Mouse (Mus musculus) myocyte (in vitro differentiated cells): ENCODE results near the gene Fam173a. TPM values are rescaled to one million over a fixed set of nuclear protein-coding genes. Genes with fewer than 3 reads are reported as not detected.
A peak's percentile ranks its signal among the peaks of the same experiment; 100 is the strongest.

Source experiments
- H3K27me3 ChIP-seq: one replicate; pipeline ENCODE4 v1.6.1; 2011; ENCODE audit not compliant: control insufficient read depth, insufficient read depth, insufficient read length
- H3K36me3 ChIP-seq: one replicate; pipeline ENCODE4 v1.6.1; 2011; ENCODE audit not compliant: control insufficient read depth, insufficient read depth
- H3K4me2 ChIP-seq: one replicate; pipeline ENCODE4 v1.6.1; 2011; ENCODE audit warnings: low read depth, control low read depth
- H3K4me3 ChIP-seq: one replicate; pipeline ENCODE4 v1.5.1; 2011; ENCODE audit warnings: mild to moderate bottlenecking, control low read depth, moderate library complexity
- H3K79me2 ChIP-seq: one replicate; pipeline ENCODE4 v1.6.1; 2011; ENCODE audit not compliant: control insufficient read depth, insufficient read depth
- H3ac ChIP-seq: one replicate; pipeline ENCODE4 v1.6.1; 2011; ENCODE audit not compliant: control insufficient read depth, insufficient read length
- CEBPB ChIP-seq: IDR thresholded peaks from 2 replicates; pipeline ENCODE4 v1.6.1; 2011; ENCODE audit warnings: mild to moderate bottlenecking, moderate library complexity; ENCODE audit not compliant: poor library complexity, insufficient read depth, severe bottlenecking
- E2F4 ChIP-seq: IDR thresholded peaks from one replicate; pipeline ENCODE4 v1.6.1; 2011; ENCODE audit warnings: mild to moderate bottlenecking, control low read depth, moderate library complexity; ENCODE audit not compliant: insufficient read depth
- MAX ChIP-seq: IDR thresholded peaks from one replicate; pipeline ENCODE4 v1.6.1; 2011; ENCODE audit warnings: low read depth, mild to moderate bottlenecking, control low read depth
- MYOD1 ChIP-seq, 3 experiments: IDR thresholded peaks; one replicate each; pipeline ENCODE4 v1.6.1; 2011; ENCODE audit warnings: control low read depth in 2 of 3, low read depth in 2 of 3, mild to moderate bottlenecking in 2 of 3, moderate library complexity in 1 of 3; ENCODE audit not compliant: insufficient read length in 2 of 3, control insufficient read depth in 1 of 3
- MYOG ChIP-seq, 3 experiments: IDR thresholded peaks; one replicate each; pipeline ENCODE4 v1.6.1; 2011; ENCODE audit warnings: control low read depth in 2 of 3, low read depth in 2 of 3, mild to moderate bottlenecking in 2 of 3; ENCODE audit not compliant: insufficient read length in 2 of 3, control insufficient read depth in 1 of 3, insufficient read depth in 1 of 3
- POLR2A ChIP-seq: IDR thresholded peaks from one replicate; pipeline ENCODE4 v1.6.1; 2011; ENCODE audit warnings: low read depth, mild to moderate bottlenecking, control low read depth, moderate library complexity; ENCODE audit not compliant: insufficient read length
- POLR2AphosphoS2 ChIP-seq: IDR thresholded peaks from one replicate; pipeline ENCODE4 v1.6.1; 2011; ENCODE audit warnings: low read depth, control low read depth; ENCODE audit not compliant: insufficient read length
- REST ChIP-seq: IDR thresholded peaks from one replicate; pipeline ENCODE4 v1.6.1; 2011; ENCODE audit warnings: mild to moderate bottlenecking, control low read depth, moderate library complexity; ENCODE audit not compliant: insufficient read depth, insufficient read length
- SRF ChIP-seq: IDR thresholded peaks from one replicate; pipeline ENCODE4 v1.6.1; 2011; ENCODE audit warnings: low read depth; ENCODE audit not compliant: control insufficient read depth, insufficient read length
- TCF12 ChIP-seq: IDR thresholded peaks from one replicate; pipeline ENCODE4 v1.6.1; 2011; ENCODE audit warnings: mild to moderate bottlenecking, control low read depth; ENCODE audit not compliant: poor library complexity, insufficient read depth, severe bottlenecking
- TCF3 ChIP-seq: IDR thresholded peaks from one replicate; pipeline ENCODE4 v1.6.1; 2011; ENCODE audit warnings: low read depth, control low read depth; ENCODE audit not compliant: insufficient read length
- USF1 ChIP-seq: IDR thresholded peaks from one replicate; pipeline ENCODE4 v1.6.1; 2011; ENCODE audit warnings: low read depth, mild to moderate bottlenecking, control low read depth, moderate library complexity
- polyA plus RNA-seq: library from polyadenylated mRNA; unstranded; fragments of >200 nt; fragmentation: generic; extraction: Trizol; gene quantifications from one replicate; pipeline ENCODE4 v1.2.1, GENCODE M21; 2012; ENCODE audit warnings: missing spikeins

The Fam173a gene
- polyA plus RNA-seq, 1 experiment, result 61.0 TPM

- no peaks in the 10 kb centered on the region for H3K79me2 ChIP-seq
- no peaks in the 10 kb centered on the region for H3K27me3 ChIP-seq
- peak overlapping the region; percentile 97 for H3K4me2 ChIP-seq
- H3ac ChIP-seq, result no peak overlapping the region
- peak overlapping the region; percentile 52 for H3K4me3 ChIP-seq
- H3K36me3 ChIP-seq, result peaks cover 4% of the 10 kb centered on the region
- TF ChIP-seq MYOG (IDR thresholded peaks at IDR 0.05; ENCODE audit: control insufficient read depth in 1 of 3, insufficient read depth in 1 of 3, insufficient read length in 2 of 3, low read depth in 2 of 3), result no peak
- TF ChIP-seq POLR2AphosphoS2, result peak; percentile 37
These were observed 8.7 kb downstream of the Fam173a start for GRCm38 (mm10) chr17:25783861-25784574.

DNA sequence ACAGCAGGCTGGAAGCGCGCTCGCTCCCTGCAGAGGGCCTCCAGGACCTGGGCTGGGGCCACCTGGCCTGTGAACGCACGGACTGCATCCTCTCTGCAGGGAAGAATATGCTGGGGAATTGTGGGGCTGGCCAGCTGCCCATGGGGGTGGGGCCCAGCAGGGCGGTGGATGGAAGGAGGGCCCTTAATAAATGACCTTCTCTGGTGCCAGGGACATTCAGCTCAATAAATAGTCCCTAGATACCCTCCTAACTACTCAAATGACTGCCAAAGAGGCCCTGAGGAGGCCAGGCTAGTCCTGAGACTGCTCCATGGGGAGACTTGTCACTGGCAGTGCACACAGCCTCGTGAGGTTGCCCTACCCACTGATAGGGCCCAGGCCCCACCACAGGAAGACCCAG lies 9.6 kb downstream of the Fam173a start:
- peak; percentile 2 for TF ChIP-seq POLR2A
- no peak for TF ChIP-seq MAX
- H3K27me3 ChIP-seq, result no peaks in the 10 kb centered on the region
- H3K4me2 ChIP-seq, result no peak overlapping the region
- no peak overlapping the region for H3K4me3 ChIP-seq
- no peak overlapping the region for H3ac ChIP-seq
- no peaks in the 10 kb centered on the region for H3K79me2 ChIP-seq
- peaks cover 4% of the 10 kb centered on the region for H3K36me3 ChIP-seq

DNA sequence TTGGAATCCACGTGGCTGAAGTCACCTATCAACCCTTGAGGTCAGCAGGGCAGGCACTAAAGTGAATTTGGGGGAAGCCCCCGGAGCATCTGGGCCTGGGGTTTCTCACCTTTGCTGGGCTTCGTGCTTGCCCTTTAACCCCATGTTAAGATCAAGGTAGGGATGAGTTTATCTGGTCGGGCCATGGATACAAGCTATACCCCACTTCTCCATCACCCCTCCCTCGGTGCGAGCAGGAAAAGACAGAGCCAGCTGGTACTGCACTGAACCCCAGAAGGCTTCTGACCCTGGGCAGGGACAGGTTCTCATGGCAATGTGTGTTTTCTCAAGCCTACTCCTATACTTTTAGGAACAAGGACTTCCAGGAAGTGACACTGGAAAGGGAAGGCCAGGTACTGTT lies 11.4 kb downstream of the Fam173a start:
- Histone ChIP-seq H3K27me3 (no peaks in the 10 kb centered on the region), H3K4me2 (no peak overlapping the region), H3K79me2 (no peaks in the 10 kb centered on the region), H3K36me3 (peaks cover 4% of the 10 kb centered on the region), H3ac (no peak overlapping the region), H3K4me3 (no peak overlapping the region)
- TF ChIP-seq CEBPB (no peak), TCF3 (no peak), SRF (no peak), MYOD1 (IDR thresholded peaks at IDR 0.05; ENCODE audit: control insufficient read depth in 1 of 3, insufficient read length in 2 of 3, low read depth in 2 of 3) (no peak), POLR2AphosphoS2 (no peak), POLR2A (no peak), MYOG (IDR thresholded peaks at IDR 0.05; ENCODE audit: control insufficient read depth in 1 of 3, insufficient read depth in 1 of 3, insufficient read length in 2 of 3, low read depth in 2 of 3) (no peak), MAX (no peak), TCF12 (no peak), USF1 (no peak), REST (no peak), E2F4 (no peak)

GRCm38 (mm10) chr17:25777948-25778347 lies 14.8 kb downstream of the Fam173a start:
- Histone ChIP-seq H3K27me3 (no peaks in the 10 kb centered on the region), H3K4me2 (no peak overlapping the region), H3K4me3 (no peak overlapping the region), H3ac (no peak overlapping the region), H3K36me3 (peaks cover 4% of the 10 kb centered on the region), H3K79me2 (peaks cover 8% of the 10 kb centered on the region)
- no peak for TF ChIP-seq USF1

- no peak overlapping the region for H3K4me2 ChIP-seq
- no peaks in the 10 kb centered on the region for H3K36me3 ChIP-seq
- no peak for TF ChIP-seq MYOG (IDR thresholded peaks at IDR 0.05; ENCODE audit: control insufficient read depth in 1 of 3, insufficient read depth in 1 of 3, insufficient read length in 2 of 3, low read depth in 2 of 3)
- TF ChIP-seq E2F4, result no peak
- no peak for TF ChIP-seq SRF
- TF ChIP-seq TCF3, result no peak
- no peak for TF ChIP-seq POLR2A
- no peaks in the 10 kb centered on the region for H3K27me3 ChIP-seq
- H3K79me2 ChIP-seq, result peaks cover 8% of the 10 kb centered on the region
- no peak overlapping the region for H3ac ChIP-seq
- H3K4me3 ChIP-seq, result no peak overlapping the region
These were observed 17.2 kb downstream of the Fam173a start for GRCm38 (mm10) chr17:25775318-25776062.

GRCm38 (mm10) chr17:25773549-25774120 lies 19.1 kb downstream of the Fam173a start, which contains the start of gene Narfl:
Gene Narfl, plus strand, starts transcription at chr17:25773776.
- Histone ChIP-seq H3K36me3 (no peaks in the 10 kb centered on the region), H3ac (peak within 1 kb of the TSS; percentile 2), H3K4me3 (peak within 1 kb of the TSS; percentile 45), H3K4me2 (peak within 1 kb of the TSS; percentile 96), H3K27me3 (no peaks in the 10 kb centered on the region), H3K79me2 (peaks cover 8% of the 10 kb centered on the region)
- TF ChIP-seq TCF3, result no peak
- TF ChIP-seq CEBPB, result no peak
- TF ChIP-seq E2F4, result no peak
- no peak for TF ChIP-seq MYOG (IDR thresholded peaks at IDR 0.05; ENCODE audit: control insufficient read depth in 1 of 3, insufficient read depth in 1 of 3, insufficient read length in 2 of 3, low read depth in 2 of 3)
- peak; percentile 37 for TF ChIP-seq REST
- TF ChIP-seq USF1, result no peak
- TF ChIP-seq MAX, result no peak
- TF ChIP-seq SRF, result no peak
- peak; percentile 74 for TF ChIP-seq POLR2AphosphoS2
- no peak for TF ChIP-seq MYOD1 (IDR thresholded peaks at IDR 0.05; ENCODE audit: control insufficient read depth in 1 of 3, insufficient read length in 2 of 3, low read depth in 2 of 3)
- peak; percentile 85 for TF ChIP-seq POLR2A
- TF ChIP-seq TCF12, result no peak
